Mouse (Mus musculus): ENCODE results near the gene Kif3c.
A peak's percentile ranks its signal among the peaks of the same experiment; 100 is the strongest.

DNA sequence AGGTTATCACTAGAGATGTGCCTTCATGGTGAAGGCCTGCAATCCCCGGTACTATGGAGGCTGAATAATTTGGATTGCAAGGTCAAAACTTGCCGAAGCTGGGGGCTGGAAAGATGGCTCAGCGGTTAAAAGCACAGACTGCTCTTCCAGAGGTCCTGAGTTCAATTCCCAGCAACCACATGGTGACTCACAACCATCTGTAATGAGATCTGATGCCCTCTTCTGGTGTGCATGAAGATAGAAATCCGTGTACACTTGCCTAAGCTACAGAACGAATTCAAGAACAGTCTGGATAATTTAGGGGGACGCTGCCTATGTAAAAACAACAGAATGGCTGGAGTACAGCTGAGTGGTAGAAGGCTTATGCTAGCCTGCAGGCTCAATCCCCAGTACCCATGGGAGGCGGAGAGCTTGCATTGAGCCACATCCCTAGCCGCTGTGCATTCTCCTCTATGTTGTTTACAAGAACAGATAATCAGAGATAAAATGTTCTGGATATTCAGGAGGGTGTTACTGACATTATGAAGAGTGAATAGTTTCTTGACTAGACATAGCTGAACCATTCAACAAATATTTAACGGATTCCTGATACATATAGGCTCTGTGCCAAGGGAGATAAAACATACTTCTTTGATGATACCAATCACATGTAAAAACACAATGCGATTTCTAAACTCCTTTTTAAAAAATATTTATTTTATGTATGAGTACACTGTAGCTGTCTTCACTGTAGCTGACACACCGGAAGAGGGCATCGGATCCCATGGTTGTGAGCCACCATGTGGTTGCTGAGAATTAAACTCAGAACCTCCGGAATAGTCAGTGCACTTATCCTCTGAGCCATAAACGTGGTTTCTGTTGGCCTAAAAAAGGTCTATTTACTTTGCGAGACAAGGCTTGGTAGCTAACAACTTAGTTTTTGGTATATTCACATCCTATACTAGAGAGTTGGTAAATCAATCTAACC lies 60.7 kb downstream of the Kif3c start:
- 0 out of 2 replicates have a peak, but pooled peaks have one; percentile 20 for TF ChIP-seq CTCF (IDR thresholded peaks at IDR 0.05; ENCODE audit: control insufficient read depth, insufficient read depth, low read length)
- TF ChIP-seq POLR2A (IDR thresholded peaks at IDR 0.05; ENCODE audit: borderline replicate concordance, control insufficient read depth, low read depth, low read length), result no peak
